In the genomic region with DNA sequence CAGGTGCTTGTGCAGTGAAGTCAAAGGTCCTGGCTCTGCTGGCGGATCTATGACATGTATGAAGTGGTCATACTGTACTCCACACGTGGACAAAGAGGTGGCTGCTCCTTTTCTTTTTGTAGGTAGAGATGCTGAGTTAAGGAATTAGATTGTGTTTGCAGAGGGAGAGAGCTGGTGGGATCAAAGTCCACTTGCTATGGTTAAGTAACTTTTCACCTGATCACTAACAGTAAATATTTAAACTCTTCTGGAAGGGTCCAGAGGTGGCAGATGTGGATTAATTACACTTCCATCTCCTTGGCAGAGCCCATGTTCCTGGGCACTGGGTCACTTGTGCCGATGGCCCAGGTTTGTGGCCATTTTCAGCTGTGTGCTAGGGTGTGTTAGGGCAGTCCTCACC, we compare ENCODE assay signal across 20 mouse cellular contexts. TPM values are rescaled to one million over a fixed set of nuclear protein-coding genes. Genes with fewer than 3 reads are reported as not detected.
DNase-seq lines count a peak whose midpoint lies in the region; ATAC-seq and TF ChIP-seq lines count a peak whose summit lies in the region.
"Had no signal": no experiment of that assay in that cellular context is flagged by ENCODE, and none has a peak within 500 bp of the region (broad histone marks: within the 10 kb centered on the region; RNA-seq: fewer than 3 reads in every experiment).

No protein-coding gene starts in this region.

- no peak overlapping the region for H3K9ac ChIP-seq in intestine, embryonic 14.5 days (ENCODE audit: low read length)
- no peak overlapping the region for H3K9ac ChIP-seq in intestine, embryonic 15.5 days
- no peak overlapping the region for H3K9ac ChIP-seq in kidney, postnatal 0 days (ENCODE audit: low read depth, low read length)
- H3K9ac ChIP-seq in liver, postnatal 0 days (replicated peaks): no peak overlapping the region
- no peak overlapping the region for H3K9ac ChIP-seq in hindbrain, embryonic 11.5 days (ENCODE audit: low read depth, low read length)
- H3K9ac ChIP-seq in heart, embryonic 11.5 days (ENCODE audit: low read depth, low read length): no peak overlapping the region
- H3K9ac ChIP-seq: embryonic facial prominence, embryonic 15.5 days; forebrain, embryonic 12.5 days; hindbrain, embryonic 15.5 days; limb, embryonic 12.5 days; midbrain, embryonic 12.5 days had no signal

- WGBS in intestine, embryonic 14.5 days: 75% methylated on average over 3 of the region's 3 CpGs
- WGBS in intestine, embryonic 15.5 days: 59% methylated on average over 3 of the region's 3 CpGs
- WGBS in kidney, postnatal 0 days: 69% methylated on average over 3 of the region's 3 CpGs
- 51% methylated on average over 3 of the region's 3 CpGs for WGBS in liver, postnatal 0 days (ENCODE audit: insufficient replicate concordance)
- 88% methylated on average over 3 of the region's 3 CpGs for WGBS in hindbrain, embryonic 11.5 days
- 71% methylated on average over 3 of the region's 3 CpGs for WGBS in heart, embryonic 11.5 days (ENCODE audit: insufficient replicate concordance)

- no peak overlapping the region for H3K4me2 ChIP-seq in intestine, embryonic 14.5 days (ENCODE audit: low read length)
- H3K4me2 ChIP-seq in intestine, embryonic 15.5 days (replicated peaks): 0 out of 2 replicates have a peak overlapping the region, but pooled peaks have one; percentile 17
- no peak overlapping the region for H3K4me2 ChIP-seq in kidney, postnatal 0 days (ENCODE audit: low read length)
- H3K4me2 ChIP-seq in liver, postnatal 0 days (ENCODE audit: low read depth, low read length): peak overlapping the region; percentile 36
- H3K4me2 ChIP-seq in hindbrain, embryonic 11.5 days (replicated peaks; ENCODE audit: low read depth, low read length): no peak overlapping the region
- H3K4me2 ChIP-seq in heart, embryonic 11.5 days: no peak overlapping the region
- H3K4me2 ChIP-seq: embryonic facial prominence, embryonic 15.5 days; forebrain, embryonic 12.5 days; hindbrain, embryonic 15.5 days; limb, embryonic 12.5 days; midbrain, embryonic 12.5 days had no signal

- no peaks in the 10 kb centered on the region for H3K27me3 ChIP-seq in intestine, embryonic 14.5 days (replicated peaks; ENCODE audit: control insufficient read depth, insufficient read depth, low read length)
- H3K27me3 ChIP-seq in intestine, embryonic 15.5 days (replicated peaks): no peaks in the 10 kb centered on the region
- no peaks in the 10 kb centered on the region for H3K27me3 ChIP-seq in kidney, postnatal 0 days (ENCODE audit: insufficient read depth, low read length)
- H3K27me3 ChIP-seq in liver, postnatal 0 days (ENCODE audit: insufficient read depth, low read length): no peaks in the 10 kb centered on the region
- H3K27me3 ChIP-seq in hindbrain, embryonic 11.5 days (ENCODE audit: control insufficient read depth, insufficient read depth, low read length): no peaks in the 10 kb centered on the region
- no peaks in the 10 kb centered on the region for H3K27me3 ChIP-seq in heart, embryonic 11.5 days (ENCODE audit: control insufficient read depth, insufficient read depth, low read length)
- H3K27me3 ChIP-seq: embryonic facial prominence, embryonic 15.5 days; forebrain, embryonic 12.5 days; hindbrain, embryonic 15.5 days; limb, embryonic 12.5 days; midbrain, embryonic 12.5 days had no signal

- no peaks in the 10 kb centered on the region for H3K4me1 ChIP-seq in intestine, embryonic 14.5 days (replicated peaks; ENCODE audit: control insufficient read depth, insufficient read depth, low read length)
- no peaks in the 10 kb centered on the region for H3K4me1 ChIP-seq in intestine, embryonic 15.5 days (replicated peaks)
- H3K4me1 ChIP-seq in kidney, postnatal 0 days (replicated peaks; ENCODE audit: insufficient read depth, low read length): no peaks in the 10 kb centered on the region
- 0 out of 2 replicates have a peak, but pooled peaks cover 3% of the 10 kb centered on the region for H3K4me1 ChIP-seq in liver, postnatal 0 days (ENCODE audit: insufficient read depth)
- H3K4me1 ChIP-seq in hindbrain, embryonic 11.5 days (replicated peaks; ENCODE audit: control insufficient read depth, insufficient read depth, low read length): no peaks in the 10 kb centered on the region
- no peaks in the 10 kb centered on the region for H3K4me1 ChIP-seq in heart, embryonic 11.5 days (ENCODE audit: control insufficient read depth, insufficient read depth, low read length)
- H3K4me1 ChIP-seq: embryonic facial prominence, embryonic 15.5 days; forebrain, embryonic 12.5 days; hindbrain, embryonic 15.5 days; limb, embryonic 12.5 days; midbrain, embryonic 12.5 days had no signal

- TF ChIP-seq CTCF in kidney, postnatal 0 days (IDR thresholded peaks at IDR 0.05; ENCODE audit: low read depth): no peak
- TF ChIP-seq CTCF in liver, postnatal 0 days (IDR thresholded peaks at IDR 0.05; ENCODE audit: low read depth): no peak

- peak; percentile 72 for ATAC-seq in intestine, embryonic 14.5 days (replicated peaks; ENCODE audit: low FRiP score, low TSS enrichment, low read depth)
- ATAC-seq in intestine, embryonic 15.5 days: peak; percentile 74
- ATAC-seq in kidney, postnatal 0 days (replicated peaks; ENCODE audit: low FRiP score, low read depth): peak; percentile 76
- ATAC-seq in liver, postnatal 0 days: peak; percentile 66
- ATAC-seq in hindbrain, embryonic 11.5 days (ENCODE audit: low FRiP score): no peak
- ATAC-seq in heart, embryonic 11.5 days (replicated peaks; ENCODE audit: insufficient number of reproducible peaks, low FRiP score, low TSS enrichment): no peak
- ATAC-seq: CD4-positive, CD25-positive, alpha-beta regulatory T cell, adult 4 months had no signal

- H3K36me3 ChIP-seq in intestine, embryonic 14.5 days (ENCODE audit: control insufficient read depth, insufficient read depth, low read length): peaks cover 11% of the 10 kb centered on the region; the same call in 1 of the 2 replicates
- H3K36me3 ChIP-seq in intestine, embryonic 15.5 days: no peaks in the 10 kb centered on the region
- no peaks in the 10 kb centered on the region for H3K36me3 ChIP-seq in kidney, postnatal 0 days (ENCODE audit: insufficient read depth, low read length)
- H3K36me3 ChIP-seq in liver, postnatal 0 days (replicated peaks; ENCODE audit: insufficient read depth, low read length): peaks cover 2% of the 10 kb centered on the region; the same call in 1 of the 2 replicates
- H3K36me3 ChIP-seq in hindbrain, embryonic 11.5 days (ENCODE audit: control insufficient read depth, insufficient read depth, low read length): no peaks in the 10 kb centered on the region
- no peaks in the 10 kb centered on the region for H3K36me3 ChIP-seq in heart, embryonic 11.5 days (ENCODE audit: control insufficient read depth, insufficient read depth, low read length)

- DNase-seq in intestine, embryonic 14.5 days (ENCODE audit: low spot score): no peak
- DNase-seq in kidney, postnatal 0 days (ENCODE audit: low spot score): no peak
- DNase-seq in liver, postnatal 0 days: no peak
- DNase-seq in hindbrain, embryonic 11.5 days (ENCODE audit: low spot score): no peak
- DNase-seq in frontal cortex, adult 2 months (ENCODE audit: extremely low spot score in 1 of 2, low spot score in 1 of 2): no peak
- DNase-seq: adrenal gland, adult 8-10 months; cerebellum, adult 11-12 months; heart, adult 18-20 months; heart, postnatal 10 days; thymus, adult 2 months had no signal

- TF ChIP-seq EP300 in liver, postnatal 0 days (IDR thresholded peaks at IDR 0.05; ENCODE audit: low read depth): peak; percentile 40; the same call in 1 of the 2 replicates

- no peak overlapping the region for H3K27ac ChIP-seq in intestine, embryonic 14.5 days (ENCODE audit: low read depth)
- H3K27ac ChIP-seq in intestine, embryonic 15.5 days: peak overlapping the region; percentile 13; the same call in 1 of the 2 replicates
- H3K27ac ChIP-seq in kidney, postnatal 0 days: peak overlapping the region; percentile 48
- peak overlapping the region; percentile 83 for H3K27ac ChIP-seq in liver, postnatal 0 days (ENCODE audit: low read depth)
- H3K27ac ChIP-seq in hindbrain, embryonic 11.5 days (ENCODE audit: low read depth, low read length): no peak overlapping the region
- H3K27ac ChIP-seq in heart, embryonic 11.5 days (ENCODE audit: low read depth, low read length): no peak overlapping the region
- H3K27ac ChIP-seq: embryonic facial prominence, embryonic 15.5 days; forebrain, embryonic 12.5 days; hindbrain, embryonic 15.5 days; left cerebral cortex, adult 2 months; limb, embryonic 12.5 days; macrophage; midbrain, embryonic 12.5 days had no signal

- H3K9me3 ChIP-seq in intestine, embryonic 14.5 days (ENCODE audit: control insufficient read depth, low read length): no peaks in the 10 kb centered on the region
- H3K9me3 ChIP-seq in intestine, embryonic 15.5 days: no peaks in the 10 kb centered on the region
- no peaks in the 10 kb centered on the region for H3K9me3 ChIP-seq in kidney, postnatal 0 days (replicated peaks; ENCODE audit: low read length)
- no peaks in the 10 kb centered on the region for H3K9me3 ChIP-seq in liver, postnatal 0 days (ENCODE audit: low read length)
- no peaks in the 10 kb centered on the region for H3K9me3 ChIP-seq in hindbrain, embryonic 11.5 days (ENCODE audit: control insufficient read depth, low read length)
- H3K9me3 ChIP-seq in heart, embryonic 11.5 days (replicated peaks; ENCODE audit: control insufficient read depth, low read length): no peaks in the 10 kb centered on the region
- H3K9me3 ChIP-seq: embryonic facial prominence, embryonic 15.5 days; forebrain, embryonic 12.5 days; hindbrain, embryonic 15.5 days; limb, embryonic 12.5 days; midbrain, embryonic 12.5 days had no signal

- H3K4me3 ChIP-seq in intestine, embryonic 14.5 days (ENCODE audit: low read depth, low read length): no peak overlapping the region
- H3K4me3 ChIP-seq in intestine, embryonic 15.5 days (replicated peaks): no peak overlapping the region
- no peak overlapping the region for H3K4me3 ChIP-seq in kidney, postnatal 0 days (replicated peaks; ENCODE audit: low read depth, low read length)
- H3K4me3 ChIP-seq in liver, postnatal 0 days (ENCODE audit: low read depth, low read length): no peak overlapping the region
- H3K4me3 ChIP-seq in hindbrain, embryonic 11.5 days (ENCODE audit: low read depth, low read length): no peak overlapping the region
- no peak overlapping the region for H3K4me3 ChIP-seq in heart, embryonic 11.5 days (ENCODE audit: low read depth, low read length)
- H3K4me3 ChIP-seq: embryonic facial prominence, embryonic 15.5 days; forebrain, embryonic 12.5 days; hindbrain, embryonic 15.5 days; left cerebral cortex, adult 2 months; limb, embryonic 12.5 days; midbrain, embryonic 12.5 days had no signal

RNA-seq across cellular contexts. Expression of a gene that starts 12.1 kb away (rescaled TPM):
- 8.5 and 12.3 TPM in 2 replicates for polyA plus RNA-seq in intestine, embryonic 14.5 days (2014; fragmentation: Nextera tagmentation; extraction: Ambion mirVana)
- 6.9 and 7.2 TPM in 2 replicates for polyA plus RNA-seq in intestine, embryonic 15.5 days (2015; fragmentation: Nextera tagmentation; extraction: Ambion mirVana)
- 9.2 and 11.7 TPM in 2 replicates for polyA plus RNA-seq in kidney, postnatal 0 days (2015; fragmentation: Nextera tagmentation; extraction: Ambion mirVana)
- 5.6 and 7.8 TPM in 2 replicates for polyA plus RNA-seq in liver, postnatal 0 days (2015; fragmentation: Nextera tagmentation; extraction: Ambion mirVana)
- 7.8 and 13.2 TPM in 2 replicates for polyA plus RNA-seq in hindbrain, embryonic 11.5 days (2014; fragmentation: Nextera tagmentation; extraction: Ambion mirVana)
- 33.1 and 36.6 TPM in 2 replicates for polyA plus RNA-seq in frontal cortex, adult 2 months (2012; rRNA removed)
- polyA plus RNA-seq in heart, embryonic 11.5 days (2014; fragmentation: Nextera tagmentation; extraction: Ambion mirVana): 5.1 and 5.3 TPM in 2 replicates

RNA-seq across cellular contexts. Expression of a gene that starts 35.0 kb away (rescaled TPM):
- polyA plus RNA-seq in intestine, embryonic 14.5 days (2014; fragmentation: Nextera tagmentation; extraction: Ambion mirVana): 13.8 and 17.3 TPM in 2 replicates
- polyA plus RNA-seq in intestine, embryonic 15.5 days (2015; fragmentation: Nextera tagmentation; extraction: Ambion mirVana): 8.6 and 12.7 TPM in 2 replicates
- 8.3 and 8.4 TPM in 2 replicates for polyA plus RNA-seq in kidney, postnatal 0 days (2015; fragmentation: Nextera tagmentation; extraction: Ambion mirVana)
- polyA plus RNA-seq in liver, postnatal 0 days (2015; fragmentation: Nextera tagmentation; extraction: Ambion mirVana): 2.8 and 3.0 TPM in 2 replicates
- polyA plus RNA-seq in hindbrain, embryonic 11.5 days (2014; fragmentation: Nextera tagmentation; extraction: Ambion mirVana): 21.1 and 37.2 TPM in 2 replicates
- 16.5 and 16.8 TPM in 2 replicates for polyA plus RNA-seq in frontal cortex, adult 2 months (2012; rRNA removed)
- 14.0 and 16.0 TPM in 2 replicates for polyA plus RNA-seq in heart, embryonic 11.5 days (2014; fragmentation: Nextera tagmentation; extraction: Ambion mirVana)

Comparison
In these comparisons a context has a peak if more than half of its experiments do, and no peak if none do; other contexts are left out.
1. H3K27ac ChIP-seq: peak in intestine, embryonic 15.5 days (single experiment), kidney, postnatal 0 days (single experiment) and liver, postnatal 0 days (single experiment); none in intestine, embryonic 14.5 days (single experiment), hindbrain, embryonic 11.5 days (single experiment) and heart, embryonic 11.5 days (single experiment).
2. H3K4me2 ChIP-seq: peak in intestine, embryonic 15.5 days (single experiment) and liver, postnatal 0 days (single experiment); none in intestine, embryonic 14.5 days (single experiment), kidney, postnatal 0 days (single experiment), hindbrain, embryonic 11.5 days (single experiment) and heart, embryonic 11.5 days (single experiment).
3. ATAC-seq: peak in intestine, embryonic 14.5 days (single experiment), intestine, embryonic 15.5 days (single experiment), kidney, postnatal 0 days (single experiment) and liver, postnatal 0 days (single experiment); none in hindbrain, embryonic 11.5 days (single experiment) and heart, embryonic 11.5 days (single experiment).